Mouse (Mus musculus) left cerebral cortex, adult 18-20 months (tissue): ENCODE measurements around the gene Pcca. TPM values are rescaled to one million over a fixed set of nuclear protein-coding genes. Genes with fewer than 3 reads are reported as not detected.

Source experiments
- DNase-seq, 2 experiments: peaks; one replicate each; pipeline ENCODE4 v3.0.0; 2021 to 2022; ENCODE audit warnings: low spot score in 2 of 2, mixed read lengths in 1 of 2
- total RNA-seq, 2 experiments: library from RNA; stranded (reverse); gene quantifications; 2 replicates each; pipeline ENCODE4 v1.2.3; 2021

Pcca gene
- total RNA-seq, 2 experiments from 2014 or later: 38.9 to 42.5 TPM

DNA sequence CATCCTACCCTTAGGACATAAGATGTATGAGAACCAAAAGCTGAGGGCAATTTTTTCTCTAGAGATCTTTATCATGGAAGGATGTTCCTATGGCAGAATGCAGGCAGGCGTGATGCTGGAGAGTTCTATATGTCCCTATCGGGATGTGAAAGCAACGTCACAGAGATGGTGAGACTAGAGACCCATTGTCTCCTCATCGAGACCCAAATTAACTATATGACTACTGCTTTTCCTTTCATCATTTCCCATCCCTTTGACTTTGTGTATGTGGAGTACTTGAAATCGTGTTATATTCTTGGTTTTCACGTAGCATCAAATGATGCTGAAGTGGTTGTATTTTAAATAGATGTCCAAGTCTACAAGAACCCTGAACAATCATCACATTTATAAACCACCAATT, 379.5 kb downstream of the Pcca start, which contains the start of gene Ggact:
Gene Ggact, minus strand, starts transcription at position 101 of the 400 bp plus-strand sequence.
- DNase-seq: no peak

DNA sequence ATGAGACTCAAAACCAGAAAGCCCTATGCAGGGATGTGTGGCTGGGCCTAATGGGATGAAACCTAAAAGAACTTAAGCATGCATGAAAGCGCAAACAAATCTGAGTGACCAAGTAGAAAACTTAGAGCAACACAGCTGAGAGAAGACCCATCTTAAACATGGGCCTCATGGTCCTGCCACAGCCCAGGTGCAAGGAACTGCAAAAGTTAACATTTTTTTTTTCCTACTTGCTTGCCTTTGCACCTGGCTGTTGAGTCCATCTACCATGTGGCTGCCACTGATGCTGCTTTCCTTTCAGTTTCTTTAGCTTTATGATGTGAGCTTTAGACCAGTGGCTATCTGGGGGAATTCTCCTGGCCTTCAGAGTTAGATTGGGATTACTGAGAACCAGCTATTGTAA, 383.6 kb downstream of the Pcca start:
- DNase-seq: no peak

- DNase-seq: no peak
Observed at GRCm38 (mm10) chr14:122920011-122920410, 385.9 kb downstream of the Pcca start.

DNA sequence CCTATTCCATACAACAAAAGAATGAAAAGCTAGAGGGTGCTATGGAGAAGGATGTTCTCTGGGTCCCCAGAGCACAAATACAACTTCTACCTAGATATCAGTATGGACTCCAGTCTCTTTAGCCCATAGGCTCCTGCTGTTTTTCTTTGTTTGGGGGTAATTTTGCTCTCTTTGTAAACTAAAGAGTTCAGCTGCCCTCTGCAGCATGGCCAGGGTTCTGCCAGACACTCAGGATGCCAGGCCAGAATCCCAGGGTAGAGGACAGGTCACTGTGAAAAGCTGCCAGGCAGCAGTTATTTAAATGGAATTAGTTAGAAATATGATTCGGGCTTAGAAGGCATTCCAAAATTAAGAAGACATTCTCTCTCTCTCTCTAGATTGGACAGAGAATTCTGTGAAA, 402.3 kb downstream of the Pcca start:
- no peak for DNase-seq

Other genes with a start within 250 kb of the Pcca start
- under 1 TPM; 0.28 to 0.35 TPM for gene Gm5089, start 83.2 kb upstream of the Pcca start, total RNA-seq
- gene Zic5, start 68.6 kb upstream of the Pcca start, total RNA-seq: 1 to 10 TPM; 3.0 to 4.0 TPM
- 10 to 100 TPM; 19.0 to 20.2 TPM for gene Zic2, start 58.9 kb upstream of the Pcca start, total RNA-seq
- not detected for gene Gm10837, start 43.7 kb upstream of the Pcca start, total RNA-seq